Mouse (Mus musculus) kidney, embryonic 14.5 days (tissue): ENCODE measurements at regions not wholly inside any gene's neighbourhood (a gene's known extent, or its start where the extent isn't known, plus 50 kb on each side); places are given as distances from the start of the nearest gene placed in this dataset.
A peak's percentile ranks its signal among the peaks of the same experiment; 100 is the strongest.

Experiments used
- ATAC-seq: fragments of 200-750 bp; cut with Nextera tagmentation; 2 replicates; pipeline ENCODE4 v1.8.0; 2017; ENCODE audit warnings: moderate number of reproducible peaks, mild to moderate bottlenecking, moderate TSS enrichment, moderate library complexity; ENCODE audit not compliant: low FRiP score, low TSS enrichment
- H3K27ac ChIP-seq: fragments of 300-500 bp; sonication (generic); 2 replicates; pipeline ENCODE4 v1.5.1; 2014; ENCODE audit warnings: low read depth, mild to moderate bottlenecking, low read length, moderate library complexity, mixed read lengths
- H3K27me3 ChIP-seq: fragments of 300-500 bp; sonication (generic); 2 replicates; pipeline ENCODE4 v1.6.1; 2014; ENCODE audit warnings: mild to moderate bottlenecking, low read length; ENCODE audit not compliant: control insufficient read depth, insufficient read depth
- H3K36me3 ChIP-seq: fragments of 300-500 bp; sonication (generic); 2 replicates; pipeline ENCODE4 v1.6.1; 2014; ENCODE audit warnings: low read length, mixed read lengths; ENCODE audit not compliant: control insufficient read depth, insufficient read depth
- H3K4me1 ChIP-seq: fragments of 300-500 bp; sonication (generic); 2 replicates; pipeline ENCODE4 v1.6.1; 2014; ENCODE audit warnings: low read length, mixed read lengths; ENCODE audit not compliant: control insufficient read depth, insufficient read depth
- H3K4me2 ChIP-seq: fragments of 300-500 bp; sonication (generic); replicated peaks from 2 replicates; pipeline ENCODE4 v1.6.1; 2014; ENCODE audit warnings: low read depth, mild to moderate bottlenecking, low read length
- H3K4me3 ChIP-seq: fragments of 300-500 bp; sonication (generic); 2 replicates; pipeline ENCODE4 v1.5.1; 2014; ENCODE audit warnings: mild to moderate bottlenecking, low read length
- H3K9ac ChIP-seq: fragments of 300-500 bp; sonication (generic); 2 replicates; pipeline ENCODE4 v1.6.1; 2014; ENCODE audit warnings: low read depth, mild to moderate bottlenecking, low read length, moderate library complexity
- H3K9me3 ChIP-seq: fragments of 300-500 bp; sonication (generic); 2 replicates; pipeline ENCODE4 v1.6.1; 2016; ENCODE audit warnings: low read length; ENCODE audit not compliant: control insufficient read depth
- WGBS: fragments of 180-500 bp; shearing (Covaris S2); extraction: QIAGEN DNeasy Blood & Tissue Kit; methylation state at CpG from one replicate; pipeline ENCODE4 v1.1.7; 2014; 5-methylcytosine and 5-hydroxymethylcytosine counted together

DNA sequence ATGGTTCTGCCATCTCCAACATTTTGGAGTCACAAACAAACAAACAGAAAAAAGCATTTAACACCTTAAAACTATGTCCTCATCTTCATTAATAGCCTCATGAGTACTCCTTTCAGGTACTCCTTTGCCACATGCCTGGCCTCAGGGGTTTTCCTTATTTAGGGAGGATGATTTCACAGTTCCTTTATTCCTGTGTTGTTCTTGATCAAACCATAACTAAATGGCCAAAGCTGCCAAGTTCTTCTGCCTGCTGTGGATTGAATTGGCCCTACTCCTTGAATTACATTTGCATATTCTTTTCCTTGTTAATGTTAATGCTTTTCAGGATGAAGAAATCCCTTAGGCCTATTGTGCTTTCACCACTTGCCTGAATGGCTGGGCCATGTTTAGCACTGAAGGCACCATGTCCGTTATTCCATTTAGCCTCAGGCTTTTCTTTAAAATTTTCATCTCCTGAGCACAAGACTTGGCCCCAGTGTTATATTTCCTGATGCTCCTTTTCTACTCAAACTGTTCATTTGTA is 1787.4 kb downstream of the Hace1 start:
- Histone ChIP-seq H3K27ac (no peak overlapping the region), H3K9ac (no peak overlapping the region), H3K36me3 (no peaks in the 10 kb centered on the region), H3K9me3 (no peaks in the 10 kb centered on the region), H3K27me3 (no peaks in the 10 kb centered on the region), H3K4me2 (no peak overlapping the region), H3K4me3 (no peak overlapping the region), H3K4me1 (no peaks in the 10 kb centered on the region)
- WGBS, result 88% methylated on average over 1 of the region's 1 CpGs
- ATAC-seq, result no peak

DNA sequence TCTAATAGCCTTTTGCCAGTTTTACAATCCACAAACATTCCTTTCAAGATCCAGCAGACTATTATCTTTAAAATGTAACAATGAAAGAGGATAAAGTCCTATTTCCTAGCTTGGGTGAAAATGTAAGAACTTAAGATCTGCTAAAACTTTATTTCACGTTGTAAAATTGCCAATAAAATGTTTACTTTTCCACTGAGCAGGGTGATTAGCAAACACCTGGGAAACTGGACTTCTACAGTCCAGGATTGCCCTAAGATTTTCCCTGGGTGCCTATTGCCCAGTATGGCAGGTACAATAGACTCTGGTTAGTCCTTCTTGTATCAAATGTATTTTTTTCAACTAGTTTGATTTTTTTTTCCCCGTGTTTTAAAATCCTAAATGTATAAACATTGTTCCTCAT is 1789.2 kb downstream of the Hace1 start:
- 30% methylated on average over 2 of the region's 2 CpGs for WGBS
- ATAC-seq, result peak; percentile 62; the same call in 1 of the 2 replicates

DNA sequence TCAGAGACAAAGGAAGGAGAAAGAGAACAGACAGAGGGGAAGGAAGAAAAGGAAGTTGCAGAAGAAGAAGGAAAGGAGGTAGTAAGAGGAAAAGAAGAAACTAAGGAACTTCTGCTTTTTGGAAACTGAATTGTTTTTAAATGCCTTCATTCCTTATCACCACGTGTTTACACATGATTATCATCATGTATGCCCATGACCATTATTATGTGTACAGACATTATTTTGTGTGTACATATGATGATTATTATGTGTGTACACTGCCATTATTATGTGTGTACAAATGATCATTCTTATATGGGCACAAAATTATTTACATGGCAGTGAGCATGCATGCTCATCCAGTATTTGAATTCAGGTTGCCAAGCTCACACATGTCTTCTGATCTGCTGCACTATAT is 1825.9 kb downstream of the Hace1 start:
- no peak for ATAC-seq

More for the DNA sequence above, 1789.2 kb downstream of the Hace1 start:
- Histone ChIP-seq H3K27me3 (no peaks in the 10 kb centered on the region), H3K4me3 (no peak overlapping the region), H3K9me3 (no peaks in the 10 kb centered on the region), H3K27ac (no peak overlapping the region), H3K9ac (no peak overlapping the region), H3K4me1 (no peaks in the 10 kb centered on the region), H3K36me3 (no peaks in the 10 kb centered on the region), H3K4me2 (no peak overlapping the region)

DNA sequence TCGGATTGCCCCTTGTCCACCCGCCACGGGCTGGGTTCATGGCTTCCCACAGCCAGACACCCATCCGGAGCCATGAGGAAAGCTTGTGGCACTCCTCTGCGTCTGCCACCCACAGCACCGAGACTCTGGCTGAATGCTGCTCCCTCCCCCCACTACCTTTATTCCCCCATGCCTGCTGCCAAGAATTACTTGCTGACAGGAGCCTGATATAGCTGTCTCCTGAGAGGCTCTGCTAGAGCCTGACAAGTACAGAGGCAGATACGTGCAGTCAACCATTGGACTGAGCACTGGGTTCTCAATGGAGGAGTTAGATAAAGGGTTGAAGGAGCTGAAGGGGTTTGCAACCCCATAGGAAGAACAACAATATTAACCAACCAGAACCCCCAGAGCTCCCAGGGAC is 1848.9 kb downstream of the Hace1 start:
- Histone ChIP-seq H3K4me3 (no peak overlapping the region), H3K4me2 (no peak overlapping the region), H3K36me3 (no peaks in the 10 kb centered on the region), H3K27ac (no peak overlapping the region), H3K9me3 (no peaks in the 10 kb centered on the region), H3K4me1 (no peaks in the 10 kb centered on the region), H3K27me3 (no peaks in the 10 kb centered on the region), H3K9ac (no peak overlapping the region)
- 63% methylated on average over 7 of the region's 7 CpGs for WGBS
- ATAC-seq, result no peak

More for the DNA sequence above, 1825.9 kb downstream of the Hace1 start:
- no peak overlapping the region for H3K27ac ChIP-seq
- H3K9ac ChIP-seq, result no peak overlapping the region
- no peaks in the 10 kb centered on the region for H3K9me3 ChIP-seq
- no peaks in the 10 kb centered on the region for H3K4me1 ChIP-seq
- H3K4me2 ChIP-seq, result no peak overlapping the region
- H3K27me3 ChIP-seq, result no peaks in the 10 kb centered on the region
- 54% methylated on average over 1 of the region's 1 CpGs for whole genome bisulfite sequencing
- H3K4me3 ChIP-seq, result no peak overlapping the region
- no peaks in the 10 kb centered on the region for H3K36me3 ChIP-seq
